Mouse (Mus musculus) forebrain, embryonic 16.5 days (tissue): ENCODE data around the gene Pemt. TPM values are rescaled to one million over a fixed set of nuclear protein-coding genes. Genes with fewer than 3 reads are reported as not detected.

Experiments used
- ATAC-seq: fragments of 200-750 bp; cut with Nextera tagmentation; 2 replicates; pipeline ENCODE4 v1.8.0; 2017; ENCODE audit warnings: mild to moderate bottlenecking, moderate library complexity
- H3K27ac ChIP-seq: fragments of 300-500 bp; sonication (generic); 2 replicates; pipeline ENCODE4 v1.5.1; 2014; ENCODE audit warnings: low read length, control low read depth
- H3K27me3 ChIP-seq: fragments of 300-500 bp; sonication (generic); replicated peaks from 2 replicates; pipeline ENCODE4 v1.6.1; 2014; ENCODE audit warnings: low read length; ENCODE audit not compliant: control insufficient read depth, insufficient read depth
- H3K36me3 ChIP-seq: fragments of 300-500 bp; sonication (generic); 2 replicates; pipeline ENCODE4 v1.6.1; 2014; ENCODE audit not compliant: control insufficient read depth, insufficient read depth
- H3K4me1 ChIP-seq: fragments of 300-500 bp; sonication (generic); replicated peaks from 2 replicates; pipeline ENCODE4 v1.6.1; 2014; ENCODE audit warnings: low read length; ENCODE audit not compliant: control insufficient read depth, insufficient read depth
- H3K4me2 ChIP-seq: fragments of 300-500 bp; sonication (generic); 2 replicates; pipeline ENCODE4 v1.6.1; 2014; ENCODE audit warnings: mild to moderate bottlenecking, low read length, control low read depth
- H3K4me3 ChIP-seq: fragments of 300-500 bp; sonication (generic); replicated peaks from 2 replicates; pipeline ENCODE4 v1.5.1; 2014; ENCODE audit warnings: mild to moderate bottlenecking, low read length, control low read depth
- H3K9ac ChIP-seq: fragments of 300-500 bp; sonication (generic); replicated peaks from 2 replicates; pipeline ENCODE4 v1.6.1; 2014; ENCODE audit warnings: low read depth, low read length, control low read depth
- H3K9me3 ChIP-seq: fragments of 300-500 bp; sonication (generic); 2 replicates; pipeline ENCODE4 v1.6.1; 2016; ENCODE audit warnings: low read length; ENCODE audit not compliant: control insufficient read depth
- WGBS: fragments of 180-500 bp; shearing (Covaris S2); extraction: QIAGEN DNeasy Blood & Tissue Kit; methylation state at CpG from one replicate; pipeline ENCODE4 v1.1.7; 2014; 5-methylcytosine and 5-hydroxymethylcytosine counted together
- polyA plus RNA-seq: library from polyadenylated mRNA; unstranded; fragments of >200 nt; fragmentation: Nextera tagmentation; extraction: Ambion mirVana; gene quantifications from 2 replicates; pipeline ENCODE4 v1.2.1, GENCODE M21; 2015

Pemt gene
- 4.4 and 7.9 TPM in 2 replicates for polyA plus RNA-seq

DNA sequence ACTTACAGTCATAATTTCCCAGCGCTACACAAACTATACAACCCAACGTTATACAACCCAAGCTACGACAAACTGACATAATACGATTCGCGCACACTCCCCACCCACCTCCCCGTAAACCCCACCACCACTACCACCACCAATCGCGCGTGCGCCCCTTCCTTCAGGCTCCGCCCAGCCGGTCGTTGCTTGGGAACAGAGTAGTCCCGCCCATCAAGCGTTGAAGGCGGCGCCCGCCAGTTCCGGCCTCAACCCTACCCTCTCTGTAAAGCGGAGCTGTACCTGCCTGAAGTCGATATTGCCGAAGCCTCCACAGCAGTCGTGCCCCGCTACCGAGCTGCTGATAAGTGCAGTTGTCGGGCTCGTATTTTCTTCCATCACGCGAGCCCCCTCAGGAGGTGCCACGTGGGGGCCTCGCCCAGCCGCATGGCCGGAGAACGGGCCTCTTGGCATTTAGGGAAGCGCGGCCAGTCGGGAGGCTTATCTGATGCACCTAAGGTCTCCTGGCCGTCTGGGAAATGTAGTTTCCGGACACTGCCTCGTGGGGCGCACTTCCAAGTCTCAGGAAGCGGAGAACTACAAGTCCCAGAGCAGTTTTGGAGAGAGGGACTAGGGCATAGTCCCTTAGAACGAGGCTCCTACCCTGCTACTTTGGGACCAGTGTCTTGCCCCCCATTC is at the start of gene Pemt:
Gene Pemt, minus strand, starts transcription at position 432 of the 678 bp plus-strand sequence.
- H3K4me2 ChIP-seq: peak within 1 kb of the TSS; percentile 55
- peak within 1 kb of the TSS; percentile 83 for H3K4me3 ChIP-seq
- peaks cover 4% of the 10 kb centered on the region for H3K4me1 ChIP-seq
- no peaks in the 10 kb centered on the region for H3K36me3 ChIP-seq
- peak; percentile 99 for ATAC-seq
- peak within 1 kb of the TSS; percentile 96 for H3K27ac ChIP-seq
- H3K27me3 ChIP-seq: no peaks in the 10 kb centered on the region
- peak within 1 kb of the TSS; percentile 87 for H3K9ac ChIP-seq
- no peaks in the 10 kb centered on the region for H3K9me3 ChIP-seq
- under 1% methylated on average over 44 of the region's 44 CpGs for WGBS

GRCm38 (mm10) chr11:60094909-60095810 is 48.9 kb upstream of the Pemt start:
- no peak overlapping the region for H3K9ac ChIP-seq
- no peak for ATAC-seq
- no peaks in the 10 kb centered on the region for H3K27me3 ChIP-seq
- WGBS: 50% methylated on average over 9 of the region's 9 CpGs
- no peaks in the 10 kb centered on the region for H3K36me3 ChIP-seq
- no peaks in the 10 kb centered on the region for H3K9me3 ChIP-seq
- H3K4me2 ChIP-seq: no peak overlapping the region
- H3K4me3 ChIP-seq: no peak overlapping the region
- H3K4me1 ChIP-seq: peaks cover 4% of the 10 kb centered on the region
- no peak overlapping the region for H3K27ac ChIP-seq

DNA sequence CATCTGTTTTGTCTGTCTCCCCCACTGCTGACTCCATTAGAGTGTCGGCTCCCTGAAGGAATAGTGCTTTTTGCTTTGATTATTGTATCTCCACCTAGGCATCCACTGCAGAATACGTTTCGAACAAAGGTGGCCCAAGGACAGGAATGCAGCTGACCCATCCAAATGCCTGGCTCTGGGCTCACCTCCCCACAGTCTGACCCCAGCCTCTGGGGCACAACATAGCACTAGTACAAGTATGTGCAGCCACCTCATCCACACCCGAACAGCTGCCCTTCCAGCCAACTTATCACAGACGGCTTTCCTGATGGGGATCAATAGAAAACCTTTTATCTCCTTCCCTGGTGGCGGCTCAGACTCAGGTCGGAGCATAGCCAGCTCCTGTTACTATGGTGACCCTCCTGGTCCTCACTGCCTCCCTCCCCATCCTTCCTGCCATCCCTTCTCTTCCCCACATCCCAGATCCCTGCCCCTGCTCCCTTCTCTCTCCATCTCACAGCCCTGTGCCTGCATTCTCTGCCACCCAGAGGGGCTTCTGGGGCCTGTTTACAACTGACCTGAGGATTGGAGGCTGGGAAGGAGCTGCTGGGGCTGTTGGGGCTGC is 47.8 kb upstream of the Pemt start:
- ATAC-seq: no peak
- WGBS: 31% methylated on average over 7 of the region's 7 CpGs
- H3K4me2 ChIP-seq: no peak overlapping the region
- no peak overlapping the region for H3K4me3 ChIP-seq
- no peaks in the 10 kb centered on the region for H3K9me3 ChIP-seq
- peaks cover 6% of the 10 kb centered on the region for H3K4me1 ChIP-seq
- no peaks in the 10 kb centered on the region for H3K36me3 ChIP-seq
- no peaks in the 10 kb centered on the region for H3K27me3 ChIP-seq
- H3K27ac ChIP-seq: 0 out of 2 replicates have a peak overlapping the region, but pooled peaks have one; percentile 6
- no peak overlapping the region for H3K9ac ChIP-seq

- Histone ChIP-seq H3K4me1 (peaks cover 8% of the 10 kb centered on the region), H3K36me3 (no peaks in the 10 kb centered on the region), H3K27me3 (no peaks in the 10 kb centered on the region), H3K9me3 (no peaks in the 10 kb centered on the region), H3K4me2 (no peak overlapping the region), H3K27ac (no peak overlapping the region), H3K9ac (no peak overlapping the region), H3K4me3 (no peak overlapping the region)
- ATAC-seq: no peak
Measured at GRCm38 (mm10) chr11:60093227-60093626, 46.9 kb upstream of the Pemt start.

DNA sequence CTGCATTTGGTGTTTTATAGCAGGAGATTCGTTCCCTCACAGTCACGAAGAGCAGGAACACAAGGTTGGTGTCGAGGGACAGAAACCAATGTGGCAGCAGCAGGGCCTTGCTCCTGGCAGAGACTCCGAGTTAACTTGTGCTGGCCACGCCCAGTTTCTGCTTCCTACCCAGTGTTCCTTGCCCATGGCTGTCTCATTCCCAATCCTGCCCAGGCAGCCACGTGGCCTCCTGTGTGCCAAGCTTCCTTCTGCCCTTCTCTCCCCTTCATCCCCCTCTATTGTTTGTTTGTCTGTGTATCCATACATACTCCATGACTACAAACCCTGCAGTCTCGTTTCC is 45.1 kb upstream of the Pemt start:
- 65% methylated on average over 7 of the region's 7 CpGs for WGBS

DNA sequence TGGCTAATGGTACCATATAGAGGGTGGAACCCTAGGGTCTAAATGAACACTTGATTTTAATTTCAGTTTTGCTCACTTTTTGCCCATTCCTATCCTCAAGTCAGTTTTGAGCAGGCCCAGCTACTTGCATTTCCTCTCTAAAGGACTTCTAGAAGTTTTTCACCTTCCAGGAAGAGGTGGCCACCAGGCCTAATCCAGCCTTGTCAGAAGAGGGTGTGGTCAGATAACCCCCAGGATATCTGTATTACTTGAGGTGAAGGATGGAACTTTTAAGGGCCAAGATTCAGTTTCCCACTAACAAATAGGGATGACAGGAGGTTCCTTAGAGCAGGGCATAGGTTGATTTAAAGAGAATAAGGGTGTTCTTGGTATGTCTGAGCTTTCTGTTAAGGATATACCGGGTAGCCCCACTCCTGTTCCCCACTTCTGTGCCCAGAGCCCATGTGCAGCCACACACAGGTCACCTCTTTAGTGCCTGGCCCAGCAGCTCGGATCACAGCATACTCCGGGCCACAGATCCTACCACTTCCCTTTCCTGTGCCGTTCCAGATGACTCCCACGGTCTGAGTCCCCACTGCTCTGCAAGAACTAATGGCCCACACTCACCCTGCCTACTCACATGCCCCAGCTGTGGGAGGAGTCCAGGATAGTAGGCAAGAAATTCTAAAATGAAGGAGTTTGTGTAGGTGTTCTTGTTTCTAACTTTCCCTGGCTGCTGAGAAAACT is 44.6 kb upstream of the Pemt start:
- Histone ChIP-seq H3K27me3 (no peaks in the 10 kb centered on the region), H3K36me3 (no peaks in the 10 kb centered on the region), H3K4me2 (no peak overlapping the region), H3K4me3 (no peak overlapping the region), H3K9me3 (no peaks in the 10 kb centered on the region), H3K9ac (no peak overlapping the region), H3K4me1 (peaks cover 8% of the 10 kb centered on the region), H3K27ac (no peak overlapping the region)
- ATAC-seq: no peak
- 85% methylated on average over 5 of the region's 5 CpGs for WGBS

More for the DNA sequence above, 45.1 kb upstream of the Pemt start:
- Histone ChIP-seq H3K27ac (no peak overlapping the region), H3K9ac (no peak overlapping the region), H3K27me3 (no peaks in the 10 kb centered on the region), H3K9me3 (no peaks in the 10 kb centered on the region), H3K36me3 (no peaks in the 10 kb centered on the region), H3K4me1 (peaks cover 8% of the 10 kb centered on the region), H3K4me3 (no peak overlapping the region), H3K4me2 (no peak overlapping the region)
- ATAC-seq: no peak

DNA sequence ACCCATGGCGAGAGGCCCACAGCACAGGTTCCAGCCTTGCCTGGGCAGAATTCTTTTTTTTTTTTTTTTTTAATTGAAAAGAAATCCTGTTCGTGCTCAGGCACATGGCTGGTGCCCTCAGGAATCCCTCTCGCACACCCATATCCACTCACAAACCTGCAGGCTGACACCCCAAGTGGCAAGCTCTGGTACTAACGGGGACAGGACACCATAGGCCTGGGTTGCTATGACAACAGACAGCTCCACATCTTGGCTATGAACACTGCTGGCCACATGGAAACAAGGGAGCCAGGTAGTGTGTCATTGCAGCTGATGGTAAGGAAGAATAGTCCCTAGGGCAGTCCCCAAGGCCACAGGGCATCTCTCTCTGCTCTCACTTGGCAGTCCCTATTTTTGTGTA is 42.7 kb upstream of the Pemt start:
- H3K27ac ChIP-seq: no peak overlapping the region
- ATAC-seq: peak; percentile 74
- H3K4me3 ChIP-seq: no peak overlapping the region

DNA sequence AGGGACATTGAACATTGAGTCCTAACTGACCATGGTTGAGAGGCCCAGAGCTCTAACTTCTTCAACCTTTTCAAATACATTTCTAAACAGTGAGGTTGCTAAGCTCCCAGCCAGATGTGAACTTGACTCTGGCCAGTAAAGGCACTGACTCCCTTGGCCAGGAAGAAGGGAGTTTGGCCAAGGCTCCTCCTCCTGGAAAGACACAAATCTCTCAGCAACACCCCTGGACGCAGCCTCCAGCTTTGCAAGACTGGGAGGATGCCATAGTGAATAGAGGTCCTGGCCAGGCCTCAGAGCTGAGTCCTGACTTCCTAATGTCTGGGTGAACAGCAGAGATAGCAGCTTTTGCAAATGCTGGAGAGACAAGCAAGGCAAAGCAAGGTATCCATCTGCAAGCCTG is 40.4 kb upstream of the Pemt start:
- 78% methylated on average over 1 of the region's 1 CpGs for WGBS
- H3K4me2 ChIP-seq: no peak overlapping the region
- ATAC-seq: no peak
- no peak overlapping the region for H3K9ac ChIP-seq
- no peaks in the 10 kb centered on the region for H3K36me3 ChIP-seq
- no peak overlapping the region for H3K27ac ChIP-seq
- no peak overlapping the region for H3K4me3 ChIP-seq
- no peaks in the 10 kb centered on the region for H3K9me3 ChIP-seq
- 0 out of 2 replicates have a peak, but pooled peaks cover 3% of the 10 kb centered on the region for H3K4me1 ChIP-seq
- no peaks in the 10 kb centered on the region for H3K27me3 ChIP-seq

More for the DNA sequence above, 42.7 kb upstream of the Pemt start:
- H3K4me2 ChIP-seq: no peak overlapping the region
- H3K36me3 ChIP-seq: no peaks in the 10 kb centered on the region
- no peak overlapping the region for H3K9ac ChIP-seq
- H3K27me3 ChIP-seq: no peaks in the 10 kb centered on the region
- WGBS: 28% methylated on average over 4 of the region's 4 CpGs
- peaks cover 5% of the 10 kb centered on the region for H3K4me1 ChIP-seq
- H3K9me3 ChIP-seq: no peaks in the 10 kb centered on the region

DNA sequence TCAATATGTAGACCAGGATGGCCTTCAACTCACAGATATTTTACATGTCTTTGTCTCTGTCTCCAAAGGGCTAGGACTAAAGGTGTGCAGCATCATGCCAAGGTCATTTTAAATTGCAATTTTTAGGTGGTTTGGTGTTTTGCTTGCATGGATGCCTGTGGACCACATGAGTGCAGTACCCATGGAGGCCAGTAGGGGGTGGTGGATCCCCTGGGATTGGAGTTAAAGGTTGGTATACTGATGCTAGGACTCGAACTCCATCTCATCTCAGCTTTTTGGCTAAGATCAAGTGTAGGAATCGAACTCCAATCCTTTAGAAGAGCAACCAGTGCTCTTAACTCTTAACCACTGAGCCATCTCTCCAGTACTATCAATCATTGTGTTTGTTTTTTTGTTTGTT is 38.3 kb upstream of the Pemt start:
- 35% methylated on average over 2 of the region's 2 CpGs for WGBS
- H3K9me3 ChIP-seq: no peaks in the 10 kb centered on the region
- no peak overlapping the region for H3K27ac ChIP-seq
- no peak overlapping the region for H3K4me3 ChIP-seq
- no peak overlapping the region for H3K9ac ChIP-seq
- 0 out of 2 replicates have a peak, but pooled peaks cover 3% of the 10 kb centered on the region for H3K4me1 ChIP-seq
- H3K4me2 ChIP-seq: no peak overlapping the region
- no peaks in the 10 kb centered on the region for H3K27me3 ChIP-seq
- no peak for ATAC-seq
- no peaks in the 10 kb centered on the region for H3K36me3 ChIP-seq
